Mouse (Mus musculus): Measurements from ENCODE around the gene Klhl36. TPM values are rescaled to one million over a fixed set of nuclear protein-coding genes. Genes with fewer than 3 reads are reported as not detected.
A peak's percentile ranks its signal among the peaks of the same experiment; 100 is the strongest.

The Klhl36 gene
- polyA plus RNA-seq, 1 experiment from 2014 or later = 8.6 TPM

GRCm38 (mm10) chr8:119830589-119830988, 31.5 kb upstream of the Klhl36 start:
- H3K27me3 ChIP-seq (replicated peaks; ENCODE audit: control insufficient read depth, insufficient read depth, low read length) = no peaks in the 10 kb centered on the region
- H3K36me3 ChIP-seq (ENCODE audit: control insufficient read depth, insufficient read depth, low read length) = no peaks in the 10 kb centered on the region
- DNase-seq (ENCODE audit: low spot score) = no peak
- ATAC-seq (ENCODE audit: low read depth) = no peak
- no peaks in the 10 kb centered on the region for H3K9me3 ChIP-seq (ENCODE audit: control insufficient read depth, low read length)
- H3K9ac ChIP-seq (ENCODE audit: low read depth, low read length) = no peak overlapping the region
- WGBS = 63% methylated on average over 7 of the region's 7 CpGs
- no peak overlapping the region for H3K27ac ChIP-seq (replicated peaks; ENCODE audit: low read depth, low read length)
- H3K4me1 ChIP-seq (ENCODE audit: control insufficient read depth, insufficient read depth, low read length) = peaks cover 45% of the 10 kb centered on the region
- H3K4me2 ChIP-seq (ENCODE audit: low read depth, low read length) = no peak overlapping the region
- no peak overlapping the region for H3K4me3 ChIP-seq (ENCODE audit: low read depth, low read length)

GRCm38 (mm10) chr8:119831336-119831995, 30.6 kb upstream of the Klhl36 start:
- no peaks in the 10 kb centered on the region for H3K9me3 ChIP-seq (ENCODE audit: control insufficient read depth, low read length)
- H3K9ac ChIP-seq (ENCODE audit: low read depth, low read length) = 0 out of 2 replicates have a peak overlapping the region, but pooled peaks have one; percentile 22
- no peaks in the 10 kb centered on the region for H3K27me3 ChIP-seq (replicated peaks; ENCODE audit: control insufficient read depth, insufficient read depth, low read length)
- peaks cover 45% of the 10 kb centered on the region for H3K4me1 ChIP-seq (ENCODE audit: control insufficient read depth, insufficient read depth, low read length)
- DNase-seq (ENCODE audit: low spot score) = peak; percentile 73
- H3K4me2 ChIP-seq (ENCODE audit: low read depth, low read length) = peak overlapping the region; percentile 5; the same call in 1 of the 2 replicates
- no peaks in the 10 kb centered on the region for H3K36me3 ChIP-seq (ENCODE audit: control insufficient read depth, insufficient read depth, low read length)
- peak; percentile 30; the same call in 1 of the 2 replicates for ATAC-seq (ENCODE audit: low read depth)
- no peak overlapping the region for H3K4me3 ChIP-seq (ENCODE audit: low read depth, low read length)
- no peak overlapping the region for H3K27ac ChIP-seq (replicated peaks; ENCODE audit: low read depth, low read length)
- WGBS = 34% methylated on average over 20 of the region's 20 CpGs

- DNase-seq (ENCODE audit: low spot score) (no peak), ATAC-seq (ENCODE audit: low read depth) (no peak)
- H3K9ac ChIP-seq (ENCODE audit: low read depth, low read length) = 0 out of 2 replicates have a peak overlapping the region, but pooled peaks have one; percentile 22
- WGBS = 46% methylated on average over 7 of the region's 7 CpGs
- H3K4me2 ChIP-seq (ENCODE audit: low read depth, low read length) = 0 out of 2 replicates have a peak overlapping the region, but pooled peaks have one; percentile 5
- no peak overlapping the region for H3K27ac ChIP-seq (replicated peaks; ENCODE audit: low read depth, low read length)
- no peaks in the 10 kb centered on the region for H3K27me3 ChIP-seq (replicated peaks; ENCODE audit: control insufficient read depth, insufficient read depth, low read length)
- peaks cover 45% of the 10 kb centered on the region for H3K4me1 ChIP-seq (ENCODE audit: control insufficient read depth, insufficient read depth, low read length)
- no peak overlapping the region for H3K4me3 ChIP-seq (ENCODE audit: low read depth, low read length)
- no peaks in the 10 kb centered on the region for H3K36me3 ChIP-seq (ENCODE audit: control insufficient read depth, insufficient read depth, low read length)
- no peaks in the 10 kb centered on the region for H3K9me3 ChIP-seq (ENCODE audit: control insufficient read depth, low read length)
Measured at GRCm38 (mm10) chr8:119832101-119832617, 29.9 kb upstream of the Klhl36 start.

- H3K4me2 ChIP-seq (ENCODE audit: low read depth, low read length) = no peak overlapping the region
- H3K9ac ChIP-seq (ENCODE audit: low read depth, low read length) = 0 out of 2 replicates have a peak overlapping the region, but pooled peaks have one; percentile 0
- no peak for ATAC-seq (ENCODE audit: low read depth)
- no peak overlapping the region for H3K27ac ChIP-seq (replicated peaks; ENCODE audit: low read depth, low read length)
- H3K9me3 ChIP-seq (ENCODE audit: control insufficient read depth, low read length) = no peaks in the 10 kb centered on the region
- no peaks in the 10 kb centered on the region for H3K27me3 ChIP-seq (replicated peaks; ENCODE audit: control insufficient read depth, insufficient read depth, low read length)
- no peak overlapping the region for H3K4me3 ChIP-seq (ENCODE audit: low read depth, low read length)
- H3K36me3 ChIP-seq (ENCODE audit: control insufficient read depth, insufficient read depth, low read length) = no peaks in the 10 kb centered on the region
- peaks cover 48% of the 10 kb centered on the region for H3K4me1 ChIP-seq (ENCODE audit: control insufficient read depth, insufficient read depth, low read length)
- 30% methylated on average over 5 of the region's 5 CpGs for WGBS
- DNase-seq (ENCODE audit: low spot score) = no peak
Measured at GRCm38 (mm10) chr8:119832931-119833330, 29.1 kb upstream of the Klhl36 start.

GRCm38 (mm10) chr8:119834676-119835075, 27.4 kb upstream of the Klhl36 start:
- ATAC-seq (ENCODE audit: low read depth) = no peak
- H3K4me1 ChIP-seq (ENCODE audit: control insufficient read depth, insufficient read depth, low read length) = peaks cover 49% of the 10 kb centered on the region

GRCm38 (mm10) chr8:119835270-119835669, 26.8 kb upstream of the Klhl36 start:
- H3K4me2 ChIP-seq (ENCODE audit: low read depth, low read length) = no peak overlapping the region
- WGBS = 70% methylated on average over 5 of the region's 5 CpGs
- ATAC-seq (ENCODE audit: low read depth) = no peak

More at GRCm38 (mm10) chr8:119834676-119835075, 27.4 kb upstream of the Klhl36 start:
- H3K9ac ChIP-seq (ENCODE audit: low read depth, low read length) = no peak overlapping the region
- no peaks in the 10 kb centered on the region for H3K9me3 ChIP-seq (ENCODE audit: control insufficient read depth, low read length)
- no peak for DNase-seq (ENCODE audit: low spot score)
- H3K4me2 ChIP-seq (ENCODE audit: low read depth, low read length) = no peak overlapping the region
- no peaks in the 10 kb centered on the region for H3K27me3 ChIP-seq (replicated peaks; ENCODE audit: control insufficient read depth, insufficient read depth, low read length)
- H3K27ac ChIP-seq (replicated peaks; ENCODE audit: low read depth, low read length) = no peak overlapping the region
- H3K36me3 ChIP-seq (ENCODE audit: control insufficient read depth, insufficient read depth, low read length) = no peaks in the 10 kb centered on the region
- 79% methylated on average over 6 of the region's 6 CpGs for WGBS
- H3K4me3 ChIP-seq (ENCODE audit: low read depth, low read length) = no peak overlapping the region

GRCm38 (mm10) chr8:119836831-119837230, 25.2 kb upstream of the Klhl36 start:
- Histone ChIP-seq H3K27ac (replicated peaks; ENCODE audit: low read depth, low read length) (no peak overlapping the region), H3K4me1 (ENCODE audit: control insufficient read depth, insufficient read depth, low read length) (peaks cover 38% of the 10 kb centered on the region), H3K27me3 (replicated peaks; ENCODE audit: control insufficient read depth, insufficient read depth, low read length) (no peaks in the 10 kb centered on the region), H3K9ac (ENCODE audit: low read depth, low read length) (no peak overlapping the region), H3K4me3 (ENCODE audit: low read depth, low read length) (no peak overlapping the region), H3K36me3 (ENCODE audit: control insufficient read depth, insufficient read depth, low read length) (no peaks in the 10 kb centered on the region), H3K9me3 (ENCODE audit: control insufficient read depth, low read length) (no peaks in the 10 kb centered on the region), H3K4me2 (ENCODE audit: low read depth, low read length) (no peak overlapping the region)
- no peak for ATAC-seq (ENCODE audit: low read depth)
- 83% methylated on average over 4 of the region's 4 CpGs for WGBS
- DNase-seq (ENCODE audit: low spot score) = no peak

More at GRCm38 (mm10) chr8:119835270-119835669, 26.8 kb upstream of the Klhl36 start:
- Histone ChIP-seq H3K9ac (ENCODE audit: low read depth, low read length) (no peak overlapping the region), H3K27ac (replicated peaks; ENCODE audit: low read depth, low read length) (no peak overlapping the region), H3K4me3 (ENCODE audit: low read depth, low read length) (no peak overlapping the region), H3K4me1 (ENCODE audit: control insufficient read depth, insufficient read depth, low read length) (peaks cover 46% of the 10 kb centered on the region), H3K9me3 (ENCODE audit: control insufficient read depth, low read length) (no peaks in the 10 kb centered on the region), H3K36me3 (ENCODE audit: control insufficient read depth, insufficient read depth, low read length) (no peaks in the 10 kb centered on the region), H3K27me3 (replicated peaks; ENCODE audit: control insufficient read depth, insufficient read depth, low read length) (no peaks in the 10 kb centered on the region)
- no peak for DNase-seq (ENCODE audit: low spot score)

GRCm38 (mm10) chr8:119837553-119838071, 24.5 kb upstream of the Klhl36 start:
- WGBS = 38% methylated on average over 10 of the region's 10 CpGs
- H3K36me3 ChIP-seq (ENCODE audit: control insufficient read depth, insufficient read depth, low read length) = no peaks in the 10 kb centered on the region
- peak overlapping the region; percentile 97 for H3K4me2 ChIP-seq (ENCODE audit: low read depth, low read length)
- peak overlapping the region; percentile 5 for H3K9ac ChIP-seq (ENCODE audit: low read depth, low read length)
- DNase-seq (ENCODE audit: low spot score) (no peak), ATAC-seq (ENCODE audit: low read depth) (no peak)
- no peaks in the 10 kb centered on the region for H3K9me3 ChIP-seq (ENCODE audit: control insufficient read depth, low read length)
- H3K4me3 ChIP-seq (ENCODE audit: low read depth, low read length) = peak overlapping the region; percentile 78
- peaks cover 30% of the 10 kb centered on the region for H3K4me1 ChIP-seq (ENCODE audit: control insufficient read depth, insufficient read depth, low read length)
- H3K27me3 ChIP-seq (replicated peaks; ENCODE audit: control insufficient read depth, insufficient read depth, low read length) = no peaks in the 10 kb centered on the region
- H3K27ac ChIP-seq (replicated peaks; ENCODE audit: low read depth, low read length) = no peak overlapping the region
